Mouse (Mus musculus) kidney, postnatal 10 days (tissue): ENCODE results near the gene Syn3.
"Not testable (repeated sequence)": the region's sequence is repeated elsewhere in the genome, so short reads cannot be mapped to it uniquely, and the experiment has no call there.

Source experiments
- DNase-seq: peaks from one replicate; pipeline ENCODE4 v3.0.0; 2021; ENCODE audit warnings: mixed read lengths

The Syn3 gene

DNA sequence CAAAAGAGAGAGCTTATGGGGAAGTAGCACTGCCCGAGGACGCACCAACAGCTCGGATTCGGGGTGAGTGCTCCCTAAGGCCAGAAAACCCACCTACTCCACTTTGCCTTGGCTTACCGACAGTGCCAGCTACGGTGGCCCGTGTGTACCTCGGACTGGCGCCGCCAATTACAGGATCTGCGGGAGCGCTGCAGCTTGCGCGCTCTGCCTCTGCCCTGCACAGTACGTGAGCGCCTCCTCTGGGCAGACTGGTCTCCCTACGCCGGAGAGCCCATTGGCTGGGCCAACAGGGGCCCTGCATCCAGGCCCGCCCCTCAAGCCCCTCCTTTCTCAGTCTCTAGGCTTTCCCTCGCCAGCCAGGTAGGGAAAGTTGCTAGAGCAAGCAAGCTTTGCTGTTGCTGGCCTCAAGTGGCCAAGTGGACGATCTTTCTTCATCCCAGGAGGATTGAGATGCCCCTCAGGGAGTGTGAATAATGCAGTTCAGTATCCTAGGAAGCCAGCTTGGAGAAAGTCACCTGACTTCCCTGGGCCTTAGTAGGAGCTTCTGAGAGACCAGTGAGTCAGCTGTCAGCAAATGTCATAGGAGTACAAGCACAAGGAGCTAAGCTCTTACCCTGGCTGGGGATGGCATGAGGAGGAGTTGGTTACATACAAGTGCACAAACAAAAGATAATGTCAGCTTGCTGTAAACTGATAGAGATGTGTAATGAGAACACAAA, at the start of gene Syn3:
TSS of gene Syn3 (minus strand) at position 224 of the 719 bp plus-strand sequence.
- DNase-seq = peak; percentile 96

DNA sequence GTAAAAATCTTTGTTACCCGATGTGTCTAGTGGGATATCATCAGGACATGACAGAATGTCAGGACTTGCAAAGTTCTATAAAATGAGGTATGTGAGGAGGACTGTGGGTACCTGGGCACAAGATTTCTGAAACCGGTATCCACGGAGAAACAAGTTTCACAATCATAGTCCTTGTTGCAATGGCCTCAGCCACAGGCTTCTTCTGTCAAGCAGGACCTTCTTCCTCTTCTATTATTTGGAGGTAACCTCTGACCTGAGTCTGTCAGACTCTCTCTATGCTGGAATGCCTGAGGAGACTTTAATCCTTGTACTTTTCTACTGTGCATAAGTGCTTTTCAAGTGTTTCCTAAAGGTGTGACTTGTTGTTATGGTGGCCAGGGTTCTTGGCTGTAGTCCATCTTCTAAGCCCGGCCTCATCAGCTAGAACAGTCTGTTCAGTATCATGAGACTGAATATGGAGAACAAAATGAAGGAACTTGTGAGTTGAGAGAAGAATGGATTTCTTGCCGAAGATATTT, 27.7 kb upstream of the Syn3 start:
- DNase-seq = not testable (repeated sequence)

DNA sequence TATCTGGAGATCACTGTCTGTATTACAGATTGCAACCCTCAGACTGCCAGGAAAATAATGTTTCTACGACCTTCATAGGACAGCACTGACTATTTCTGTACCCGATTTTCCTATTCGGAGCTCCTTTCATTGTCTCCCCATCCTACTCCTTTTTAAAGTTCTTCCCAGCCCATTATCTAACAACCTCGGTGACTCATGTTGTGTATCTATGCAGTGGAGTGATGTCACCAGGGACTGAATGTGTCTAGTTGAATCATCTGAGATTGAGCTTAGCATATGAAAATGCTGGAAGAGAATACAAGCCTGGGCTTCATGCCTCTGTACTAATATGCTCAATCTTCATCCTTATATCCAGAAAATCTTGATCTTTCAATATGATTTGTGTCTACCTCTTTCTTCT, 15.1 kb upstream of the Syn3 start:
- DNase-seq = no peak

DNA sequence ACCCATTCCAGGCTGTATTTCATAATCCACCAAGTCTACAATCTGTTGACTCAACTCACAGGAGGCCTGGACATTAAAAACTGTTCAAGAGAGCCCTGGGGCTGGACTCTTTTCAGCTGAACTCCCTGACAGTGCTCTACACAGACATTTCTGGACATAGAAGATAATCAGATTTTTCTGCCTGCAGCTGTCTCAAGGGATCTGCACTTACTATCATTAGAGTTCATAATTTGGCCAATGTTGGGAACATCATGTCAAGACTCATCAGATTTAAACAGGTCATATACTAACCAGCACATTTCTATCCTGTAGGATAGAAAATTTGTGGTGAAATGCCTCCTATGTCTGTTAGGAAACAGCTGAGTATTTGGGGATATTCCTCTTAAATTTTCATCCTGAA, 12.2 kb upstream of the Syn3 start:
- no peak for DNase-seq

DNA sequence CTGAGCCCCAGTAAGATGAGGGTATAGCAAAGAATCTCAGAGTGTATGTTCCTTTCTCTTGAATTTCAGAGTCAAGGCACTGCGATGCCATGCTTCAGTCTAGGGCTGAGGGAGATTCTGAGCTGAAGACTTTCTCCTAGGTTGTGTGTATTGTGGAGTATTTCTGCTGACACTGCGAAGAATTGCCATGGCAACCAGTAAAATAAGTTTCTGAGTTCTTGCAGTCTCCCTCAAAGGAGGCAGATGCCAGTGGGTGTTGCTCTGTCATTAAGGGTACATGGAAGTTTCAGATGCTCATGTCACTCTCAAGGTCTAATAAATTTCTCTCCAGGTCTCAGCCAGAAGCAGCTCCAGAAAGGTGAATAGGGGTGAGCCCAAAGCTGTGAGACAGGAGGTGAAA, 3.4 kb upstream of the Syn3 start:
- no peak for DNase-seq

DNA sequence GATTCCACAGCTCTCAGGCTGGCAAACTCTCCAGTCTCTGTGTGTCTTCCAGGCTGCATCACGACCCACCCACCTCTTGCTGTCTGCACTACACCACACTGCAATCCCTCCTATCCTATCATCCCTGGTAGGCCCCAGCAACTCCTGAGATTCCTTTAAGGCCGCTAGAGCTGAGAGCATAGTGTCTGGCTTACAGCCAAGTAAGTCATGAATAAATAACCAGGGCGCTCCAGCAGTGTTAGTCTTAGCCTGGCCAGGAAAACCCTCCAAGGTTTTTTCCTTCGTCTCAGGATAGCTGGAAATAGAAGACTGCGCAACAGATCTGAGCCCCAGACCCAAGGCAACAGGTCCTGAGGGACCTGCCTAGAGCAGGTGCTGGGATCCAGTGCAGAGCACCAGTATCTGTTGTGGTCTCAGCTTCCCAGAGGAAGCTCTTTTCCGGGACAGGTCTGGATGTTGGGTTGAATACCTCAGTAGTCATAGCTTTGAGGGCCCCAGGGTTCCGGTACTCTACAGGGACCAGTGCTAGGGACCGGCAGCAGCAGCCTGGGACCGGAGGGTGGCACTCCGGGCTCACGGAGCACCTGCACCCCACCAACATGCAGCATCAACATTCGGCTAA, 534 bp downstream of the Syn3 start:
- peak; percentile 65 for DNase-seq

DNA sequence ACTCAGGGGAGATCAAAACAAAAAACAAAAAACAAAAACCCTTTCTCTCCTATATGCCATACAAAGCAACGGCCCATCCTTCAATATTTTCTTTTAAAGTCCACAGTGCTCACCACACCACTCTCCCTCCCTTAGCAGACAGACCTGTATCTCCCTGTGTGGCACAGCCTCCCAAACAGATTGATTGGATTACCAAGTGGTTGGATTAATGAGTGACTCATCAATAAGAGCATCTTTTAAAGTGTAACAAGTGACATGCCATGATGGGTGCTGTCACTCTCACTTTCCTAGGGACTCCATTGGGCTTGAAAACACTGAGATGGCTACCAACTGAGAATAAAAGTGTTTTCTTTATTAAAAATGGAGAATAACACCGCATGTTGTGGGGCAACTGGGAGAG, 2.8 kb downstream of the Syn3 start:
- no peak for DNase-seq

DNA sequence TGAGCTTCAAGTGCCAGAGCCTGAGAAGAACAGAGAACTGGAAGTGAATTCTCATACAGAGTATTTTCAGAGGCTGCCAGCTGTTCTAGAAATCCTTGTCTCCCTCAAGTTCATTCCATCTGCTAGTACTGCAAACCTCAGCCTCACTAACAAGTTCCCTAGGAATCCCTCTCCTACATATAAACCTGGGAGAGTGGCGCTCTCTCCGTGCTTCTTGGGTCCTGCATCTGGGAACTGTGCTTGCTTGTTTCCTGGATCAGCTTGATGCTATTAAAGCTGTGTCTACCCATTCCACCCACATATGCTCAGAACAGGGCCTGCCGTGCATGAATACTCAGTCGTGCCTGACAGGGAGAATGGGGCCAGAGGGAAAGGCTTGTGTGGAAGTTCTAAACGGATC, 5.6 kb downstream of the Syn3 start:
- no peak for DNase-seq

DNA sequence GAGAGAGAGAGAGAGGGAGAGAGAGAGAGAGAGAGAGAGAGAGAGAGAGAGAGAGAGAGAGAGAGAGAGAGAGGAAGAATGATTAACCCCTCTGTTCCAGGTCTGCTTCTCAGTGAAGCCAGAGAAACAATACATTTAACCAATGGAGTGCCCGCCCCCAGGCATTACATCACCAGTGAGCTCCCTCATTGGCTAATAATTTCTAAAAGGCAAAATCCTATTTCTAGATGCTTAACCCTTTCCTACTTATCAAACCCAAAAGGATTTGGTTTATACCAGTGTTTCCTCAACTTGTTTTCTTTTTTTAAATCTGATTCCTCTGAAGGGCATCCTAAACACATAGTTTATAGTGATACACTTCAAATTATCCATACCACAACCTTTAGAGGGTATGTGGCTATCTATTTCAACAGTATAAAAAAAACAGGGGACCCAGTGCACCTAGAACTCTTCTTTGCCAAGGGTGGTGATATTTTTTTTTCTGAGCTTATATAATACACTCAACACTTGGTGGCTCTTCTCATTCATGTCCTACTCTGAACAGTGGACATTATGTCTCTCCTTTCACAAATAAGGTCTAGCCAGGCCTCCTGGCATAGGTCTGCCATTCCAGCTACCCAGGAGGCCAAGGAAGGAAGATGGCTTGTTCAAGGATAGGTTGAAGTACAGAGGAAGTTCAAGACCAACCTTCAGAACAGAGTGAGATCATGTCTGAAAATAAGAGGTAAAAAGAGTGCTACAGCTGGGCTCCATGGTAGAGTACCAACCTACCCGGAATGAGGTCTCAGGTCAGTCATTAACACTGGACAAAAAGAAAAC, 6.4 kb downstream of the Syn3 start:
- peak; percentile 38 for DNase-seq

DNA sequence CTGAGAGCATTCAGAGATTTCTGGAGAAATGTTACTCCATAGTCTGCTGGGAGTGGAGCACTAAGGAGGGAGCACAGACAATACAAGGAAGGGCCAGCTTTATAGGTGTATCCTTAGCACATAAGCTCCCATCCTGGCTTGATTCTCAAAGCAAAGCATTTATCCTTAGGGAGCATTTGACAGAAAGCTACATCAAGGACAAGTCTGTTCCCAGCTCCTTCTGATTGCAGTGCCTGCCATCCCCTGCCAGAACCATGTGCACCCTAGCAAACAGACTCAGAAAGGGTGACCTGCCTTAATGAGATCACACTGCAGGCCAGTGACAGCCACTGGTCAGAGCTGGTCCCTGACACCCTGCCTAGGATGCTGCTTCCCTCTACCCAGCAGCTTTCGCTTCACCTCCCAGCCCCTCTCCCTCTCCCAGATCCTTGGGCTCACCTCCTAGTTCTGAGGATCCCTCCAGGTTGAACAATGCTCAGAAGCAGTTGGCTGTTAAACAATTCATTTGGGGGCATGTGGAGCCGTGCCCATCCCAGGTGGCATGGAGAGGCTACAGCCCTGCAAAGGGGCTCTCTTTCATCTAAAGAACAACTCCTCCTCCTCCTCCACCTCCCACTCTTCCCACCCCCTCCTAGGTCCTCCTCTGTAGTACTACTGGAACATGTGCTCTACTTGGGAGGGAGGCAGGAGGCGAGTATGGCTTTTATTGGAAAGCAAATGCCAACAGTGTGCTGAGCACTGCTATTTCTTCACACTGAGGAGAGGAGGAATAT, 7.2 kb downstream of the Syn3 start:
- no peak for DNase-seq

DNA sequence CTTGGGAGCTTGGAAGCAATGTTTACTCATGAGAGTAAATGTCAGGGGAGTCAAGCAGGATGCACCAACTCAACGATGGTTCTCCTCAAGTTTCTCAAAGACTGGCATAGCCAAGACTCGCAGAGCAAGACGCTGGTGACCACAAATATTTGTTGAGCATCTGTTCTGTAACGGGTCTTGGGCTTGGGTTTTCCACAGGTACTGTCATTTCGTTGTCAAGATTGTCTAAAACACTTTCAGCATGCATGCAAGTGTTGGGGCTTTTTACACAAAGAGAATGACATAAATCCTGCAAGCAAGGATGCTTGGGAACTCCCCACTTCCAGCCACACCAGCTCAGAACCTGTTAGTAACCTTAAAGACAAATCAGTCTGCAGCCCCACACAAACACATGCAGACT, 10.2 kb downstream of the Syn3 start:
- no peak for DNase-seq

DNA sequence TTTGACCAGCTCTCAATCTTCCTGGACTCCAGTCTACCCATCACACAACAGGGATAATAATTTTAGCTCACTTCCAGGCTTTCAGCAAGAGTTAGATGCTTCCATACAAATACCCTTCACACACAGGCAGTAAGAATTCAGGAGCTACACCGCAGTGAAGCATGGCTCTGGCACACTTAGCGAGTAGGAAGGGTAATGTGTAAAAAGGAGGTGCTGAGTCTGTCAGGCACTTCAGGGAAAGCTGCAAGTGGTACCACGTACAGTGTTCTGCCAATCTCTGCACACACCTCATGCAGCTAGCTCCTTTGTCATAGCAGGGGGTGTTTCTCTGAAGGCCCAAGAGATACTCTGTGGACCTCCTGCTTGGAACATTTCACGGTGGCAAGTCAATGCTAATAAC, 12.7 kb downstream of the Syn3 start:
- no peak for DNase-seq

DNA sequence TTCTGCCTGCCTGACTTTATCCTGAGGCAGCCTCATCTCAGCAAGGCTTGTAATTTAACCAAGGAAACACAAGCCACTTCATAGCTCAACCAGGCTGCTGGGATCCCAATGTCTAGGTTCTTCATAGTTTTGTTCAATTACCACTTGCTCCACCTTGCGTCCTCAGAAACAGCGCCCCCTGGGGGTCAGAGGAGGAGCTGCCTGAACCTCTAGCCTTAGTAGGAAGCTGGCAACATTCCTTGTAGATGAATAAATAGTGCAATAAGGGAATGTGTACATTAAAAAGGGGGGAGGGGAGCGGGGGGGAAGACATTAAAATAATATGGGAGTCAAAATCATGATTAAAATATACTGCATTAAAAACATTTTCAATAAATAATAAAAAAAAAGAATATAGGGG, 14.7 kb downstream of the Syn3 start:
- peak; percentile 63 for DNase-seq

DNA sequence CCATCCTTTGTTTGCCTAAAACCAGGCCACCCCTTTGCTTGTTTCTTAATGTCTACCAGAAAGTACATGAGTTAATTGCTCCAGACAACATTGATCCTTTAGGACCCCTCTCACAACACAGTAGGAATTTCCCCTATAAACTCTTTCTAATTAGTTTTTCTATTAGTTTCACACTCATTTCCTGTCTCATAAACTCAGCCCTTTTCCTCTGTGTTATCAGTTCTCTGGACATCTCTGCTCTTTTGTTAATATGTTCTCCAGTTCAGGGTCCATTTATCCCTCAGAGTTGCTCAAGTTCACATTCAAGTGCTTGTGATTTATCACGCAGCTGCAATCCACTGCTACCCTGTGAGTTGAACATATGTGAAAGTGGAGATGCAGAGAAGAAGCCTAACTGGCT, 16.2 kb downstream of the Syn3 start:
- DNase-seq = no peak

DNA sequence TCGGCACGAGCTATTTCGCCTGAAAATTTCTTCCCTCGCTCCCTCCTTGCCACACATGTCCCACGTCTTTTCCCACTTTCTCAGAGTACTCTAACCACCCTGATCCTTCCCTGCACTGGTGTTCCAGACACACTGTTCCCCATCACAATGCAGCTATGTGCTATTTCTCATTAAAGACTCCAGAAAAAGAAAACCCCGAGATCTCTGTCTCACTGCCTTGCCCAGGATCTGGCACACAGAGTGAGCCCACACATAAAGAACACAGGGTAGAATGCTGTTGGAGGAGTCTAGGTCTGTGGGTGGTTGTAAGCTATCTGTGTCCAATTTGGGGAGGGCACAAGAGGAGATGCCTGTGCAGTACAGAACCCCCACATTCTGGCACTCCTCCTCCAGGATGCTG, 18.0 kb downstream of the Syn3 start:
- DNase-seq = no peak

DNA sequence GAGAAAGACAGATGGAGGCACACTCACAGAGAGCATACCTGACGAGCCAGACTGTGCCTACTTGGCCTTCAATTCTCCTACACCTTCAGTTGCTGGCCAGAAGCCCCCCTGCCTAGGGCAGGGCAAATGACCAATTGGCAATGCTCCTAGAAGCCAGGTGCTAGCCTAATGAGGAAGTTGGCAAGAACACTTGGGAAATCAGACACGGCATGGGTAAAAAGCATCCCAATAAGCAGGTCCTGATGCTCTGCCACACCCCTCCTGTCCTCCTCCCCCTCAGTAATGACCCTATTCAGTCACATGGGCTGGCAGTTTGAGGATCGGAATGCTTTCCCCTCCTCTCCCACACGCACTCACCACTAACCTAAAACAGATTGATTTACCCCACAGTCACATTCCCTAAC, 19.0 kb downstream of the Syn3 start:
- DNase-seq = no peak

DNA sequence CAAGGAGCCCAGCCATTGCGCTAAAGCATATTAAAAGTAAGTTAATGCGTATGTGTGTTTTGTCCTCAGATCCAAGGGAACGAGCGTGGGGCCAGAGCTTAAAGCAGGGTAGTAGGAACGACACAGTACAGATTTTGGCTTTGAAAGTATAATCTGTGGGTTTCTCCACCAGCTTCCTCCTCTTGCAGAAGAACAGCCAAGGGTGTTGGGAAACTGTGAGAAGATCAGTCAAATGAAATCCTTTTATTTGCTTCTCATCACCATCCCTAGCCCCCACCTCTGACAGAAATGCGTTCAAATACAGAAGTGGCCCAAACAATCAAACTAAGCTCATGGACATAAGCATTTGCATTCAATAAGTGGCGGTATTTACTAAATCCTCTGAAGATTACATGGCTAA, 22.0 kb downstream of the Syn3 start:
- DNase-seq = no peak

DNA sequence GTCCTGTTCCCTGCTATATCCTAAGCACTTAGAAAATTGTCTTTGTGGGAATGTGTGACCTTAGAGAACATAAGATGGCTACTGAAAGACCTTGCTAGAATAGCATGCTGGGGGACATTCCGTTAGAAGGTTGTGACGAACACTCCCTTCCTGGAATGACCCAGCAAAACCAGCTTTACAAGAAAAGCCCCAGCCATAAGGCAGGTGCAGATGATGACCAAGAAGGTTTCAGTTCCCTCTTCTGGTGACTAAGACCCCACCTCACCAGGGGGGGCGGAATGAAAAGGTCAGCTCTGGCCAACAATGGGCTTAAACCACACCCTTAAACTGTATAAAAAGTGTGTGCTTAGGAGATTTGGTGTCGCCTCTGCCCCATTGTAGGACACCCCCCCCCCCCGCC, 23.4 kb downstream of the Syn3 start:
- DNase-seq = no peak

DNA sequence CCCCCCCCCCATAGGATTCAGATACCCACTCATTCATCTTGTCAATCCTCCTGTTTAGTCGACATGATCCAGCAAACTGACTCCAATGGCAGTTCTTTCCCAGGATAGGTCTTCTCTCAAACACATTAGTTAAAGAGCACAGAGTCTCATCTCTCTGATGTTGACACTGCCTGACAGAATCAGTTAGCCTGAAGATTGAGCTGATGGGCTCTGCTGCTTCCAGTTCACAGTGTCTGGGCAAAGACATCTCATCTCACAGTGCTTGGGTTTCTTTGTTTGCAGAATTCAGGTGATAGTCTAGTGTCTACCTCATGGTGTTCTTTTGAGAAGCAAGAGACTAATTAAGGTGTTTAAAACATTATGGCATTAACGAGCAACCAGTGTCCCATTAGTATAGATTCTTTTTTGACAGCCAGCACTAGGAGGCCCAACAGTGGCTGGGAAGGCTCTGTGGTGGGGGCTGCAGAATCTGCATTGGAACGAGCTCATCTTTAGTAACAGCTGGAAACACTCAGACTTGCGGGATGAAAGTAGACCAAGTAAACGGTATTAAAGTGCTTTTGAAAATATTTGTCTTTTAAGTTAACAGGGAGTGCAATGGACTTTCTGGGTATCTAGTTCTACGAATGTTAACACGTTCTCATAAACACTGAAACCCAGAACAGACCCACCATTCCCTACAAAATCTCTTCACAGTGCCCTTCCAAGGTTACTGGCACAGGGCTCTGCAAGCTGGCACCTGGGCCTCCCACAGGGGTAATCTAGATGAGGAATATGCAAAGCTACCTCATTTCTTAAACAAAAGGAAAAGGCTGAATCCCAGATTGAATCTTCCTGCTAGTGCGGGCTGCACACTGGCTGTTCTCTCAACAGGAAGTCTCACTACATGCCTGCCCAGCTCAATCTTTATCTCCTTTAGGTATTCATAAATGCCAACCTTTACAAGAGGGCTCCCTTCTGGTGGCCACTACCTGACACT, 24.2 kb downstream of the Syn3 start:
- DNase-seq = peak; percentile 21

DNA sequence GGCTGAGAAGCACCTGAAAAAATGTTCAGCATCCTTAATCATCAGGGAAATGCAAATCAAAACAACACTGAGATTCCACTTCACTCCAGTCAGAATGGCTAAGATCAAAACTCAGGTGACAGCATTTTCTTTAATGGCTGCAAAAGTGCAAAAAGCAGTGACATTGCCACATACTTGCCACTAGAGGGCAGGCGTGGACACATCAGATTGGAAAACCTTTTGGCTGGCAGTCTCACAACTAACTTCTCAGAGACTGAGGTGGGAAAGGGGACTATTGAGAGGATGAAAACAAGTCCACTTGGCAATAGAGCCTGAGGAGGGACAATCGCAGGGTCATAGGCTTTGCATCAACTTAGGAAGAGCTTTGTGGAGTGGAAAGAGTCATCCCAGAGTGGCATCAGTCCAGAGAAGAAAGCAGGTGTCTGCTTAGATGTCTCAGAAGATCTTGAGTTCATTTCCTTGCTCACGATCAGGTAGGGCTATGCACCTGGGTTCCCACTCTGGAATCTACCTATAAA, 25.0 kb downstream of the Syn3 start:
- DNase-seq = peak; percentile 68
